Mouse (Mus musculus): ENCODE data around the gene Otogl.

GRCm38 (mm10) chr10:107735448-107735847 lies 176.5 kb downstream of the Otogl start:
- TF ChIP-seq POLR2A (IDR thresholded peaks at IDR 0.05; ENCODE audit: low read depth, low read length): no peak
- TF ChIP-seq CTCF (IDR thresholded peaks at IDR 0.05; ENCODE audit: extremely low read depth, insufficient read depth, insufficient read length, insufficient replicate concordance): no peak

Measured in spleen, adult 2 months (tissue).